Mouse (Mus musculus) liver, adult 2 months (tissue): ENCODE measurements at regions not wholly inside any gene's neighbourhood (a gene's known extent, or its start where the extent isn't known, plus 50 kb on each side); places are given as distances from the start of the nearest gene placed in this dataset.

Source experiments
- CTCF ChIP-seq: fragments of 200-500 bp; IDR thresholded peaks from 2 replicates; pipeline ENCODE4 v1.5.1; 2011; ENCODE audit warnings: low read depth, low read length, control low read depth
- POLR2A ChIP-seq: fragments of 200-500 bp; IDR thresholded peaks from 2 replicates; pipeline ENCODE4 v1.6.1; 2011; ENCODE audit warnings: low read length, control low read depth; ENCODE audit not compliant: insufficient read depth; ENCODE audit errors: extremely low read depth

DNA sequence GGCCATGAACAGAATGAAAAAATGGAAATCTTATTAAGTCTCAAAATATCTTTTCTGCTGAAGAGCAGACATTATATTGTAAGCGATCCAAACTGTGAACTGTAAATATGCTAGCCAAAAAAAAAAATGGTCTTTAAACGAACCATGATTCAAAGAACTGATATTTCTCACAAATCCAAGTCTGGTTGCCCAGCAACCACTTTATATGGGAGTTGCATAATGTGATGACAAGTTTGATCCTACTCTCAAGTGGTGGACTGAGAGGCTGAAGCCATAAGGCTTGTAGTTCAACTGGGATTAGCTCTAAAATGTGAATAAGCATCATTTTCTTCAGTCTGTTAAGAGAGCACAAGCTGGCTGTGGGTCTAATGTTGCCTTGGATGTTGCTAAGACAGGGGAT, 435.5 kb downstream of the Htr7 start:
- TF ChIP-seq POLR2A (no peak), CTCF (no peak)
